Mouse (Mus musculus) hindbrain, embryonic 15.5 days (tissue): ENCODE results near the gene Gpha2. TPM values are rescaled to one million over a fixed set of nuclear protein-coding genes. Genes with fewer than 3 reads are reported as not detected.

Source experiments
- ATAC-seq: fragments of 200-750 bp; cut with Nextera tagmentation; 2 replicates; pipeline ENCODE4 v1.8.0; 2017; ENCODE audit warnings: low read depth, moderate number of reproducible peaks, moderate TSS enrichment; ENCODE audit not compliant: low FRiP score
- H3K27ac ChIP-seq: fragments of 300-500 bp; sonication (generic); replicated peaks from 2 replicates; pipeline ENCODE4 v1.5.1; 2015; ENCODE audit warnings: mild to moderate bottlenecking, inconsistent platforms
- H3K27me3 ChIP-seq: fragments of 300-500 bp; sonication (generic); 2 replicates; pipeline ENCODE4 v1.6.1; 2015; ENCODE audit warnings: control low read depth, inconsistent platforms
- H3K36me3 ChIP-seq: fragments of 300-500 bp; sonication (generic); 2 replicates; pipeline ENCODE4 v1.6.1; 2015; ENCODE audit warnings: control low read depth, inconsistent platforms
- H3K4me1 ChIP-seq: fragments of 300-500 bp; sonication (generic); replicated peaks from 2 replicates; pipeline ENCODE4 v1.6.1; 2015; ENCODE audit warnings: control low read depth, inconsistent platforms
- H3K4me2 ChIP-seq: fragments of 300-500 bp; sonication (generic); 2 replicates; pipeline ENCODE4 v1.6.1; 2015; ENCODE audit warnings: moderate library complexity, mild to moderate bottlenecking, inconsistent platforms
- H3K4me3 ChIP-seq: fragments of 300-500 bp; sonication (generic); 2 replicates; pipeline ENCODE4 v1.5.1; 2015; ENCODE audit warnings: mild to moderate bottlenecking, inconsistent platforms
- H3K9ac ChIP-seq: fragments of 300-500 bp; sonication (generic); 2 replicates; pipeline ENCODE4 v1.6.1; 2015; ENCODE audit warnings: inconsistent platforms
- H3K9me3 ChIP-seq: fragments of 300-500 bp; sonication (generic); 2 replicates; pipeline ENCODE4 v1.6.1; 2016; ENCODE audit warnings: control low read depth, inconsistent platforms
- WGBS: fragments of 180-500 bp; shearing (Covaris S2); methylation state at CpG from one replicate; pipeline ENCODE4 v1.1.7; 2015; 5-methylcytosine and 5-hydroxymethylcytosine counted together
- polyA plus RNA-seq: library from polyadenylated mRNA; unstranded; fragments of >200 nt; fragmentation: Nextera tagmentation; extraction: Ambion mirVana; gene quantifications from 2 replicates; pipeline ENCODE4 v1.2.1, GENCODE M21; 2015

The Gpha2 gene
- polyA plus RNA-seq, 1 experiment from 2014 or later, result not detected

GRCm38 (mm10) chr19:6245806-6246205 lies 19.6 kb downstream of the Gpha2 start:
- WGBS, result 65% methylated on average over 1 of the region's 1 CpGs
- ATAC-seq, result no peak
- peaks cover 41% of the 10 kb centered on the region for H3K36me3 ChIP-seq

GRCm38 (mm10) chr19:6247526-6248300 lies 21.5 kb downstream of the Gpha2 start:
- 95% methylated on average over 29 of the region's 29 CpGs for WGBS
- Histone ChIP-seq H3K4me1 (peaks cover 8% of the 10 kb centered on the region), H3K36me3 (peaks cover 58% of the 10 kb centered on the region), H3K27ac (no peak overlapping the region), H3K9me3 (no peaks in the 10 kb centered on the region), H3K4me3 (no peak overlapping the region), H3K9ac (no peak overlapping the region), H3K4me2 (no peak overlapping the region), H3K27me3 (no peaks in the 10 kb centered on the region)
- ATAC-seq, result no peak

More at GRCm38 (mm10) chr19:6245806-6246205, 19.6 kb downstream of the Gpha2 start:
- H3K27me3 ChIP-seq, result no peaks in the 10 kb centered on the region
- H3K4me2 ChIP-seq, result no peak overlapping the region
- no peak overlapping the region for H3K9ac ChIP-seq
- no peak overlapping the region for H3K27ac ChIP-seq
- no peaks in the 10 kb centered on the region for H3K9me3 ChIP-seq
- H3K4me1 ChIP-seq, result peaks cover 18% of the 10 kb centered on the region
- H3K4me3 ChIP-seq, result no peak overlapping the region

- 93% methylated on average over 4 of the region's 4 CpGs for WGBS
Observed at GRCm38 (mm10) chr19:6253021-6253420, 26.8 kb downstream of the Gpha2 start.

GRCm38 (mm10) chr19:6260428-6260827 lies 34.2 kb downstream of the Gpha2 start:
- Histone ChIP-seq H3K27ac (no peak overlapping the region), H3K4me2 (no peak overlapping the region), H3K27me3 (no peaks in the 10 kb centered on the region), H3K9ac (no peak overlapping the region), H3K9me3 (no peaks in the 10 kb centered on the region), H3K36me3 (peaks cover 56% of the 10 kb centered on the region), H3K4me1 (no peaks in the 10 kb centered on the region), H3K4me3 (no peak overlapping the region)
- 68% methylated on average over 2 of the region's 2 CpGs for WGBS
- ATAC-seq, result no peak

More at GRCm38 (mm10) chr19:6253021-6253420, 26.8 kb downstream of the Gpha2 start:
- Histone ChIP-seq H3K4me2 (no peak overlapping the region), H3K9ac (no peak overlapping the region), H3K27me3 (no peaks in the 10 kb centered on the region), H3K4me1 (no peaks in the 10 kb centered on the region), H3K36me3 (peaks cover 76% of the 10 kb centered on the region), H3K4me3 (no peak overlapping the region), H3K27ac (no peak overlapping the region), H3K9me3 (no peaks in the 10 kb centered on the region)
- no peak for ATAC-seq

- Histone ChIP-seq H3K9me3 (no peaks in the 10 kb centered on the region), H3K4me2 (no peak overlapping the region), H3K27me3 (no peaks in the 10 kb centered on the region), H3K36me3 (peaks cover 52% of the 10 kb centered on the region), H3K4me1 (no peaks in the 10 kb centered on the region), H3K9ac (no peak overlapping the region), H3K27ac (no peak overlapping the region), H3K4me3 (no peak overlapping the region)
- ATAC-seq, result no peak
- WGBS, result 78% methylated on average over 4 of the region's 4 CpGs
Observed at GRCm38 (mm10) chr19:6260946-6261345, 34.8 kb downstream of the Gpha2 start.

- H3K9me3 ChIP-seq, result no peaks in the 10 kb centered on the region
- H3K27ac ChIP-seq, result no peak overlapping the region
- 93% methylated on average over 14 of the region's 14 CpGs for WGBS
- no peaks in the 10 kb centered on the region for H3K4me1 ChIP-seq
- H3K4me3 ChIP-seq, result no peak overlapping the region
- peaks cover 48% of the 10 kb centered on the region for H3K36me3 ChIP-seq
- H3K4me2 ChIP-seq, result no peak overlapping the region
- no peaks in the 10 kb centered on the region for H3K27me3 ChIP-seq
- H3K9ac ChIP-seq, result no peak overlapping the region
- no peak for ATAC-seq
Observed at GRCm38 (mm10) chr19:6261379-6261778, 35.2 kb downstream of the Gpha2 start.

- H3K4me1 ChIP-seq, result no peaks in the 10 kb centered on the region
- no peak overlapping the region for H3K4me3 ChIP-seq
- H3K9me3 ChIP-seq, result no peaks in the 10 kb centered on the region
- H3K27me3 ChIP-seq, result no peaks in the 10 kb centered on the region
- no peak overlapping the region for H3K4me2 ChIP-seq
- no peak for ATAC-seq
- peaks cover 40% of the 10 kb centered on the region for H3K36me3 ChIP-seq
- 62% methylated on average over 7 of the region's 7 CpGs for WGBS
- no peak overlapping the region for H3K9ac ChIP-seq
- no peak overlapping the region for H3K27ac ChIP-seq
Observed at GRCm38 (mm10) chr19:6262222-6262621, 36.0 kb downstream of the Gpha2 start.

GRCm38 (mm10) chr19:6262839-6263433 lies 36.8 kb downstream of the Gpha2 start:
- H3K9me3 ChIP-seq, result no peaks in the 10 kb centered on the region
- no peak overlapping the region for H3K4me2 ChIP-seq
- H3K36me3 ChIP-seq, result peaks cover 33% of the 10 kb centered on the region
- H3K4me3 ChIP-seq, result no peak overlapping the region
- no peaks in the 10 kb centered on the region for H3K27me3 ChIP-seq
- H3K27ac ChIP-seq, result no peak overlapping the region
- WGBS, result 75% methylated on average over 8 of the region's 8 CpGs
- ATAC-seq, result no peak
- no peak overlapping the region for H3K9ac ChIP-seq
- no peaks in the 10 kb centered on the region for H3K4me1 ChIP-seq

- no peak for ATAC-seq
- WGBS, result 84% methylated on average over 9 of the region's 9 CpGs
Observed at GRCm38 (mm10) chr19:6264200-6264599, 38.0 kb downstream of the Gpha2 start.

GRCm38 (mm10) chr19:6264945-6265344 lies 38.8 kb downstream of the Gpha2 start:
- 92% methylated on average over 8 of the region's 8 CpGs for WGBS
- ATAC-seq, result no peak
- Histone ChIP-seq H3K9ac (no peak overlapping the region), H3K9me3 (no peaks in the 10 kb centered on the region), H3K27ac (no peak overlapping the region), H3K27me3 (no peaks in the 10 kb centered on the region), H3K4me3 (no peak overlapping the region), H3K4me1 (peaks cover 4% of the 10 kb centered on the region; the same call in 1 of the 2 replicates), H3K4me2 (no peak overlapping the region), H3K36me3 (peaks cover 17% of the 10 kb centered on the region)

More at GRCm38 (mm10) chr19:6264200-6264599, 38.0 kb downstream of the Gpha2 start:
- peaks cover 4% of the 10 kb centered on the region; the same call in 1 of the 2 replicates for H3K4me1 ChIP-seq
- peaks cover 20% of the 10 kb centered on the region for H3K36me3 ChIP-seq
- no peaks in the 10 kb centered on the region for H3K9me3 ChIP-seq
- no peak overlapping the region for H3K27ac ChIP-seq
- no peak overlapping the region for H3K4me3 ChIP-seq
- H3K9ac ChIP-seq, result no peak overlapping the region
- no peak overlapping the region for H3K4me2 ChIP-seq
- no peaks in the 10 kb centered on the region for H3K27me3 ChIP-seq

GRCm38 (mm10) chr19:6265727-6266182 lies 39.6 kb downstream of the Gpha2 start:
- Histone ChIP-seq H3K36me3 (peaks cover 10% of the 10 kb centered on the region), H3K27ac (no peak overlapping the region), H3K9ac (no peak overlapping the region), H3K4me1 (peaks cover 4% of the 10 kb centered on the region; the same call in 1 of the 2 replicates), H3K4me3 (no peak overlapping the region), H3K9me3 (no peaks in the 10 kb centered on the region), H3K4me2 (no peak overlapping the region), H3K27me3 (no peaks in the 10 kb centered on the region)
- WGBS, result 68% methylated on average over 6 of the region's 6 CpGs
- no peak for ATAC-seq
